Mouse (Mus musculus) limb, embryonic 12.5 days (tissue): ENCODE data around the gene Gm10803. TPM values are rescaled to one million over a fixed set of nuclear protein-coding genes. Genes with fewer than 3 reads are reported as not detected.
A peak's percentile ranks its signal among the peaks of the same experiment; 100 is the strongest.

Experiments used
- ATAC-seq: fragments of 200-750 bp; cut with Nextera tagmentation; 2 replicates; pipeline ENCODE4 v1.8.0; 2017; ENCODE audit warnings: low read depth, moderate TSS enrichment; ENCODE audit not compliant: insufficient number of reproducible peaks, insufficient read depth, low FRiP score, low TSS enrichment
- H3K27ac ChIP-seq: fragments of 300-500 bp; sonication (generic); 2 replicates; pipeline ENCODE4 v1.5.1; 2016; ENCODE audit warnings: mild to moderate bottlenecking, moderate library complexity
- H3K27me3 ChIP-seq: fragments of 300-500 bp; sonication (generic); 2 replicates; pipeline ENCODE4 v1.6.1; 2016; ENCODE audit warnings: mild to moderate bottlenecking, moderate library complexity
- H3K36me3 ChIP-seq: fragments of 300-500 bp; sonication (generic); 2 replicates; pipeline ENCODE4 v1.6.1; 2016; ENCODE audit warnings: mild to moderate bottlenecking, moderate library complexity
- H3K4me1 ChIP-seq: fragments of 300-500 bp; sonication (generic); replicated peaks from 2 replicates; pipeline ENCODE4 v1.6.1; 2016
- H3K4me2 ChIP-seq: fragments of 300-500 bp; sonication (generic); 2 replicates; pipeline ENCODE4 v1.6.1; 2016; ENCODE audit warnings: mild to moderate bottlenecking, moderate library complexity
- H3K4me3 ChIP-seq: fragments of 300-500 bp; sonication (generic); replicated peaks from 2 replicates; pipeline ENCODE4 v1.5.1; 2016; ENCODE audit warnings: mild to moderate bottlenecking
- H3K9ac ChIP-seq: fragments of 300-500 bp; sonication (generic); replicated peaks from 2 replicates; pipeline ENCODE4 v1.6.1; 2016; ENCODE audit warnings: mild to moderate bottlenecking, moderate library complexity
- H3K9me3 ChIP-seq: fragments of 300-500 bp; sonication (generic); 2 replicates; pipeline ENCODE4 v1.6.1; 2016; ENCODE audit warnings: mild to moderate bottlenecking, moderate library complexity
- WGBS: fragments of 180-500 bp; shearing (Covaris S2); methylation state at CpG from one replicate; pipeline ENCODE4 v1.1.7; 2016; 5-methylcytosine and 5-hydroxymethylcytosine counted together
- polyA plus RNA-seq: library from polyadenylated mRNA; unstranded; fragments of >200 nt; fragmentation: Nextera tagmentation; extraction: Ambion mirVana; gene quantifications from 2 replicates; pipeline ENCODE4 v1.2.1, GENCODE M21; 2016

The Gm10803 gene
- polyA plus RNA-seq, 1 experiment from 2014 or later, result not detected

DNA sequence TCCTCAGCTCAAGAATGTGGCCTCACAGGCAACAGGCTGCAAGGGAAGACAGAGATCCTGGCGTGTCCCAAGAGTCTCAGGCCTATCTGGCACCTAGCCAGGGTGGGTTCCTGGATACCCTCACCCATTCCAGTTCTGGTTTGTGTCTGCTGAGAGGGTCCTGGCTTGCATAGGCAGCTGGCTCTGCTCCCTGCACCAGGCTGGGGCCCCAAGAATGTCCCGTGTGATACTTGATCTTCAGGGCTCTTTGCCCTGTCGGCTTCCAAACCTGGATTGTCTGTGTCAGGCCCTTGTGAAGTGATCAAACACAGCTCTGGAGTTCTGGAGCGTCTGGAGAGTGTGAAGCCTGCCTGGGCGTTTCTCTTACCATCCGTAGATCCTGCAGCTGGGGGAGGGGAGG lies 22.2 kb upstream of the Gm10803 start:
- H3K4me1 ChIP-seq, result peaks cover 25% of the 10 kb centered on the region
- no peaks in the 10 kb centered on the region for H3K36me3 ChIP-seq
- 15% methylated on average over 6 of the region's 6 CpGs for WGBS
- peak overlapping the region; percentile 10; the same call in 1 of the 2 replicates for H3K4me2 ChIP-seq
- H3K27me3 ChIP-seq, result peaks cover 14% of the 10 kb centered on the region; the same call in 1 of the 2 replicates
- peak overlapping the region; percentile 76 for H3K27ac ChIP-seq
- peak; percentile 35; the same call in 1 of the 2 replicates for ATAC-seq
- H3K4me3 ChIP-seq, result no peak overlapping the region
- no peaks in the 10 kb centered on the region for H3K9me3 ChIP-seq
- no peak overlapping the region for H3K9ac ChIP-seq

DNA sequence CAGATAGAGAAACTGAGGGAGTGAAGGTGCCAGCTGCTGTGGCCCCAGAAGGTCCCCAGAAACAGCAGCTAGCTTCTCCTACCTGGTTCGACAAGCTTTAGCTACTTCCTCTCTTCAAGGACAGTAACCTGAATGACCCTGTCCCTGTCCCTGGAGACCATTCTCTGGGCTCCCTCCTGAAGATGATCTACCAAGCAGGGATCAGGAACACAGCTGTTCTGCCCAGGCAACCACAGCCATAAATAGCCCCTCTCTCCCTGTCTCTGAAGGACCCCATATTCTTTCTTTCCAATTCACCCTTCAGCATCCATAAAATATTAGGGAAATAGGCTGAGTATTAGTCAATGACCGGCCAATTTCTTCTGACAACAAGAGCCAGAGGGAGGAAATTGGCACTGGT lies 18.6 kb upstream of the Gm10803 start:
- Histone ChIP-seq H3K4me2 (no peak overlapping the region), H3K27ac (no peak overlapping the region), H3K27me3 (peaks cover 22% of the 10 kb centered on the region), H3K9me3 (no peaks in the 10 kb centered on the region), H3K4me1 (peaks cover 20% of the 10 kb centered on the region), H3K4me3 (no peak overlapping the region), H3K36me3 (no peaks in the 10 kb centered on the region), H3K9ac (no peak overlapping the region)
- no peak for ATAC-seq
- 88% methylated on average over 2 of the region's 2 CpGs for WGBS

DNA sequence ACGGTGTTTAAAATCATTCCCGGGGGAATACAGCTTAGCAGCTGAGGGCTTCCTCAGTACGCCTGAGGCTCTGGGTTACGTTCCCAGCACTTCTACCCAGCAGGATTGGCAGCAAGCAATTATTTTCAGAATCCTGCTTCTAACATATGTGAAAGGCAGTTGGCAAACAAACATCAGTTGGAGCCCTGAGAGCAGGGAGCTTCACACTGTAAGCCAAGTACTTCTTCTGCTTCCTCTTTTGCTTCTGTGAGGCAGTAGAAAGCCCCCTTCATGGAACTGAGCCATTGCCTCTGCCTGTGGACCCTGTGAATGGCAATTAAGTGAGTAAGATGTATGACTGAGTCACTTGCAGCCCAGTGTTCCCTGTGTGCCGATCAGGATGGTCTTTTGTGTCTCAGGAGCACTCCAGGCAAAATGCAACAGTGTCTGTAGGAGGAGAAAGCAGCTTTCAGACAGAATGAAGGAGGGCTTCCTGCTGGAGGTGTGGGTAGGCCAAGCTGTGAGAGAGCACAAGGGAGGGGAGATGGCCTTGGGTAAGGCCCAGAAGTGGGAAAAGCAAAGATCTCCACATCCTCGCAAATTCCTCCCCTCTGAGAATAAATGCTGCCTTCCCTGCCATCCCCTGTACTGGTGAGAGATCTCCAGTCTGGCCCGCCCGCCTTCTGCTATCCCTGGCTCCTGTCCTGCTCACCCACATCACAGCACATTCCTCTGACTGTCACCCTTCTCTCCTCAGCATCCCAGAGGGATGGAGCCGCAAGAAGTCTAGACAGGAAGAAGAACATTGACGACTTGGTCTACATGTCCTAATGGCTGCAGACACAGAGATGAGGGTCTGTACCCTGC lies 7.5 kb upstream of the Gm10803 start:
- H3K9me3 ChIP-seq, result no peaks in the 10 kb centered on the region
- no peak overlapping the region for H3K4me2 ChIP-seq
- no peak overlapping the region for H3K9ac ChIP-seq
- ATAC-seq, result no peak; the same call in 1 of the 2 replicates
- H3K4me1 ChIP-seq, result peaks cover 32% of the 10 kb centered on the region
- WGBS, result 54% methylated on average over 10 of the region's 10 CpGs
- no peak overlapping the region for H3K4me3 ChIP-seq
- no peak overlapping the region for H3K27ac ChIP-seq
- 0 out of 2 replicates have a peak, but pooled peaks cover 2% of the 10 kb centered on the region for H3K27me3 ChIP-seq
- no peaks in the 10 kb centered on the region for H3K36me3 ChIP-seq

DNA sequence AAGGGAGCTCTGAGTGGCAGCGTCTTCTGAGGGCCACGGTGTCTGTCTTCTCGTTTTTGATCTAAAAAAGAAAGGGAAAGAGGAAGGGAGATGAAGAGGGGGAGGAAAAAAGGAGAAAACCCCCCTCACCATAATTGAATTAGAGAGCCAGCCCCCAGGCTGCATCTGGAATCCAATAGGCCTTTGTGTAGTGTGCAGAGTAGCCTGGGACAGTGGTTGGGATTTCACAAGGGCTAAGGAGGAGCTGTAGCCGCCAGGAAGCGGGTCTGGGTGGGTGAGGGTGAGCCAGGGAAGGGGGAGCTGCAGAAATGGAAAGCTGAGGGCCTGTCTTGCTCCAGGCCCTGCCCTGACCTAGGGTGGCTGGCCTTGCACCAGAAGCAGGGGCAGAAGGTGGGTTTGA lies 6.5 kb upstream of the Gm10803 start:
- no peak overlapping the region for H3K4me2 ChIP-seq
- no peaks in the 10 kb centered on the region for H3K27me3 ChIP-seq
- H3K4me3 ChIP-seq, result no peak overlapping the region
- peaks cover 27% of the 10 kb centered on the region for H3K4me1 ChIP-seq
- H3K27ac ChIP-seq, result peak overlapping the region; percentile 31; the same call in 1 of the 2 replicates
- H3K9ac ChIP-seq, result no peak overlapping the region; the same call in 1 of the 2 replicates
- H3K9me3 ChIP-seq, result no peaks in the 10 kb centered on the region
- H3K36me3 ChIP-seq, result no peaks in the 10 kb centered on the region
- 29% methylated on average over 5 of the region's 5 CpGs for WGBS
- ATAC-seq, result peak; percentile 21; the same call in 1 of the 2 replicates

DNA sequence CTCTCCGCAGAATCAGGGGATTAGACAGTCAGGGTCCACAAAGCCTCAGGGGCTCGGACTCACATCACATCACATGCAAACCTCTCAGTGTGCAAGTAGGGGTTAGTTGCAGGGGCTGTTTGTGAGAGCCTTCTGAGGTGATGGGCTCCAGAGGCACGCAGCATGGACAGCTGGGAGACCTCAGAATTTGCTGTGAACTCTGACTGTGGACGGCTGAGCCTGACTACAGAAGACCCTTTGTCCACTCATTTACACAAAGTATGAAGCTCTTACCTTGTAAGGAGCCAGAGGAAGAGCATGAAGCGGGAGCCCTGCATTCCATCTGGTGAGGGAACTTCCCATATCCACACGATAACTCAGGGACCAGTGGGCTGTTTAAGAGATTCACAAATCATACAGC lies 5.3 kb downstream of the Gm10803 start:
- Histone ChIP-seq H3K27me3 (no peaks in the 10 kb centered on the region), H3K9ac (no peak overlapping the region), H3K4me3 (no peak overlapping the region), H3K4me2 (no peak overlapping the region), H3K9me3 (no peaks in the 10 kb centered on the region), H3K4me1 (peaks cover 29% of the 10 kb centered on the region), H3K27ac (no peak overlapping the region), H3K36me3 (no peaks in the 10 kb centered on the region)
- ATAC-seq, result no peak
- WGBS, result 53% methylated on average over 6 of the region's 6 CpGs

DNA sequence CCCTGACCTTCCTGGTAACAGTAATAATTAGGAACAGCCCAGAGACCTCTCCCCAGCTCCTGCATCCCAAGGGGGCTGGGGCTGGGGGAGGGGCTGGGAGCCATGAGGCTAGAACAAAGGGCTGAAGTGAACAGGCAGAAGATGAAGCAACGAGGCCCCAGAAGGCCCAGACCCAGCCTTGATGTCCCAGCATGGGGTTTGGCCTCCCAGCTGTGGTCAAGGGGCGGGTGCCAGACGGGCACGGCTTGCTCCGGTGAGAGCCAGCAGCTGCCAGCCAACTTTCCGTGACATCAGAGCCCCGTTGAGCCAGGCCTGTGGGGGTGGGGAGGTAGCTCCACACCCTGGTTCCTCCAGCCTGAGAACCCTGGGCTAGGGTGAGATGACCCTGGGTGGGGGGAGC lies 7.3 kb downstream of the Gm10803 start:
- Histone ChIP-seq H3K27me3 (no peaks in the 10 kb centered on the region), H3K4me1 (peaks cover 29% of the 10 kb centered on the region), H3K36me3 (no peaks in the 10 kb centered on the region), H3K4me2 (no peak overlapping the region), H3K27ac (no peak overlapping the region), H3K9ac (no peak overlapping the region), H3K4me3 (no peak overlapping the region), H3K9me3 (no peaks in the 10 kb centered on the region)
- WGBS, result 23% methylated on average over 7 of the region's 7 CpGs
- ATAC-seq, result 0 out of 2 replicates have a peak, but pooled peaks have one; percentile 45

DNA sequence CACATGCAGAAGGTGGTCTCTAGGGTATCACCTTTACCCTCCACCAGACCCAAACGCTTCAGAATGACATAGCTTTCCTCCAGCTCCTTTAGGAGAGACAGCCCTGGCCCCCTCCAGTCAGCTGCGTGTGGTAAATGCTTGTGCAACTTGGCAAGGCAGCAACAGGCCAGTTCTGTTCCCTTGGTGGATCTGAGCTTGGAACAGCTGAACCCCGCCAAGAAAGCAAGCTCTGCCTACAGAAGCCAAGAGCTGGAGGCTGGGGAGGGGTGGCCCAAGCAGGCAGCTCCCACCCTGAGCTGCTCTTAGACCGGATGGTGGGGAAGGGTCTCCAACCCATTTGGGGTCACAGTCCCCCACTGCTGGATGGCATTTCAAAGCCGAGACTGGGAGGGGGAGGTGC lies 12.2 kb downstream of the Gm10803 start:
- Histone ChIP-seq H3K36me3 (no peaks in the 10 kb centered on the region), H3K9ac (no peak overlapping the region), H3K27me3 (no peaks in the 10 kb centered on the region), H3K9me3 (no peaks in the 10 kb centered on the region), H3K4me2 (no peak overlapping the region), H3K4me3 (no peak overlapping the region), H3K4me1 (peaks cover 11% of the 10 kb centered on the region), H3K27ac (no peak overlapping the region)
- 58% methylated on average over 5 of the region's 5 CpGs for WGBS
- ATAC-seq, result no peak

DNA sequence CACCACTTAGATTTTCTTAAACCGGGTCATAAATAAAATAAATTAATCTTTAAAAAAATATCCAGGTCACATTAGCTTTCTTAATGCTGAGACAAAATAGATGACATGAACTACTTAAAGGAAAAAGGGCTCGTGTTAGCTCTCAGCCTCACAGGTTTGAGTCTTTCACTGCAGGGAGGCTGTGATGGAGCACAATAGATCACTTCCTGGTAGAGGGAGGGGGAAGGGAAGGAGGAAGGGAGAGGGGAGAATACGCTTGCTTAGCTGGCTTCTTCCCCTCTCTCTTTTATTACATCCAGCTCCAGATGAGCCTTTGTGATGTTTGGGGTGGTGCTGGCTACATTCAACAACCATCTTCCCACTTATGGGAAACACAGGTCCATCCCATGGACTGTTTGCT lies 20.9 kb downstream of the Gm10803 start:
- Histone ChIP-seq H3K4me2 (no peak overlapping the region), H3K4me3 (no peak overlapping the region), H3K27me3 (0 out of 2 replicates have a peak, but pooled peaks cover 5% of the 10 kb centered on the region), H3K36me3 (no peaks in the 10 kb centered on the region), H3K9me3 (no peaks in the 10 kb centered on the region), H3K4me1 (peaks cover 20% of the 10 kb centered on the region), H3K27ac (no peak overlapping the region; the same call in 1 of the 2 replicates), H3K9ac (no peak overlapping the region)
- ATAC-seq, result no peak
- WGBS, result 48% methylated on average over 3 of the region's 3 CpGs

DNA sequence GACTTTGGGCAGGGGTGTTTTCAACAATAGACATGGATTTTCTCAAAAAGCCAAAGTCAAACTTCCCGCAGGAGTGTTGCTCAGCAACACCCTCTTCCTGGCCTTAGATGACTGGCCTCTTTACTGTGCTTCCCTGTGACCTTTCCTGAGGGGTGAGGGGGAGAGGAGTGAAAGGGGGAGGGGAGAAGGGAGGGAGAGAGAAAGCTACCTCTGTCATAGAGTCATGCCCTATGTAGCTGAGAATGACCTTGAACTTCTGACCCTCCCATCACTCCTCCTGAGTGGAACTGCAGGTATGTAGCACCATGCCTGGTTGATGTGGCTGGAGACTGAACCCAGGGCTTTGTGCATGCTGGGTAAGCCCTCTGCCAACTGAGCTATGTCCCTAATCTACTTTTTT lies 25.5 kb downstream of the Gm10803 start:
- no peak for ATAC-seq
- Histone ChIP-seq H3K4me2 (no peak overlapping the region), H3K4me1 (peaks cover 43% of the 10 kb centered on the region), H3K27ac (no peak overlapping the region), H3K9me3 (no peaks in the 10 kb centered on the region), H3K27me3 (no peaks in the 10 kb centered on the region; the same call in 1 of the 2 replicates), H3K36me3 (no peaks in the 10 kb centered on the region), H3K9ac (no peak overlapping the region), H3K4me3 (no peak overlapping the region)
- 56% methylated on average over 1 of the region's 1 CpGs for WGBS

DNA sequence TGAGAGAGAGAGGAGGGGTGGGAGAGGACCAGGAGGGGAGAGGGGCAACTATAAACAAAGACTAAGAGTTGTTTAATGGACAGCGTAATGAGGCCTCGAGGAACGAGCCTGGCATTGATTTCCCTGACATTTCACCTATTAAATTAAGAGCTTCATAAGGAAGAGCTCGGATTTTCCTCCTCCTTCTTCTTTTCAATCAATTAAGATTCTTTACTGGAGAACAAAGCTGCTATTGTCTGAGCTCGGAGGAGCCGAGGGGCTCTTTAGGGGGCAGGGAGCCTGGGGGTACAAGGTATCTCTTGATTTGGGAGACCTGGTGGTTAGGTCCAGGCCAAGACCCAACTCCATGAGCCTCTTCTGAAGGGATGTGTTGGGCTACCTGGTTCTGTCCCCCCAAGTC lies 27.1 kb downstream of the Gm10803 start:
- Histone ChIP-seq H3K4me3 (no peak overlapping the region), H3K9me3 (no peaks in the 10 kb centered on the region), H3K4me2 (no peak overlapping the region), H3K27me3 (peaks cover 7% of the 10 kb centered on the region), H3K36me3 (no peaks in the 10 kb centered on the region), H3K9ac (no peak overlapping the region), H3K27ac (no peak overlapping the region), H3K4me1 (peaks cover 52% of the 10 kb centered on the region)
- ATAC-seq, result no peak
- 16% methylated on average over 6 of the region's 6 CpGs for WGBS

DNA sequence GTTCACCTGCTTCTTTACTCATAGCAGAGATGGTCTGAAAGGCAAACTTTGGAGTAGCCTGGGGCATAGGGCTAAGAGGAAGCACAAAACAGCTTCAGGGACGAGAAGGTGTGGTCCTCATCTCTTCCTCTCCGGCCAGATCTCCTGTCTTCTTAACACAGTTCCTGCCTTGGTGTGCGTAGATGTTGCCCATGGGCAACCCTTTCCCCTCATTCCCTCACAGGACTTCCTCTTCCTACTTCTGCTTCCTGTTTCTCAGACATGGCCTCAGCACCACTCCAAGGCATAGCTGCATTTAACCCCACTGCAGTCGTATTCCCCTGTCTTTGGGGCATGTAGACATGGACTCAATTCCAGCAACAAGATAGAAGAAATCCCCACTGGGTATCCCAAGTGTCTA lies 29.5 kb downstream of the Gm10803 start:
- Histone ChIP-seq H3K36me3 (no peaks in the 10 kb centered on the region), H3K27me3 (peaks cover 25% of the 10 kb centered on the region), H3K27ac (no peak overlapping the region), H3K4me3 (no peak overlapping the region), H3K9me3 (no peaks in the 10 kb centered on the region), H3K4me2 (no peak overlapping the region), H3K9ac (no peak overlapping the region), H3K4me1 (peaks cover 58% of the 10 kb centered on the region)
- ATAC-seq, result no peak
- 67% methylated on average over 4 of the region's 4 CpGs for WGBS
